Mouse (Mus musculus) thymus, postnatal 0 days (tissue): ENCODE data around the gene Kcnc2. TPM values are rescaled to one million over a fixed set of nuclear protein-coding genes. Genes with fewer than 3 reads are reported as not detected.

ENCODE experiments used
- DNase-seq: peaks from one replicate; pipeline ENCODE4 v3.0.0-alpha.2; 2015; ENCODE audit warnings: low spot score
- polyA plus RNA-seq: library from polyadenylated mRNA; unstranded; fragments of >200 nt; fragmentation: Nextera tagmentation; extraction: Ambion mirVana; gene quantifications from 2 replicates; pipeline ENCODE4 v1.2.1, GENCODE M21; 2015

Kcnc2 gene
- polyA plus RNA-seq, 1 experiment from 2014 or later: 0.08 TPM

DNA sequence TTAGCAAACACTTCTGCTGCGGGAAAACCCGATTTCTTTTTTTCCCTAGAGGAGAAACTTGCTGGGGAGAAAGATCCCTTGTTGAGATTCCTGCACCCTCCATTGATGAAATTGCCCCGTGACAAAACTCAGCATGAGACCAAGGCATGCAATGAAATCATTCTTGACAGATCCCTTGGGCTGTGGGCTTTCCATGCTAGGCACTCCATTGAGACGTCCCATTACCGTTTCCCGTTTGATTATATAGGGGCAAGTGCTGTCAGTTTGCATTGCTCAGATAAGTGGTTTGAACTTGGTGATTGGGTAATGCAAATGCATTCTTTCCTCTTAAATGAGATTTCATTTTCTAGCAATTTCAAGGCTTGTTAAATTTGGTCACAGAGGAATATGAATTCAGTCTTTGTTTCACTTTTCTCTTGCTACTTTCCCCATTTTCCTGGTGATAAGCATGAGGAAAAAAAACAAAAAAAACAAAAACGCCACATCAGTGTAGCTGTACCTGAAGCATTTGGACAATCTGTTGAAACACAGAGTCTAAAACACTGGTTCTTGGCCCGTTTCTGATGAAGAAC, 123.6 kb downstream of the Kcnc2 start:
- no peak for DNase-seq

DNA sequence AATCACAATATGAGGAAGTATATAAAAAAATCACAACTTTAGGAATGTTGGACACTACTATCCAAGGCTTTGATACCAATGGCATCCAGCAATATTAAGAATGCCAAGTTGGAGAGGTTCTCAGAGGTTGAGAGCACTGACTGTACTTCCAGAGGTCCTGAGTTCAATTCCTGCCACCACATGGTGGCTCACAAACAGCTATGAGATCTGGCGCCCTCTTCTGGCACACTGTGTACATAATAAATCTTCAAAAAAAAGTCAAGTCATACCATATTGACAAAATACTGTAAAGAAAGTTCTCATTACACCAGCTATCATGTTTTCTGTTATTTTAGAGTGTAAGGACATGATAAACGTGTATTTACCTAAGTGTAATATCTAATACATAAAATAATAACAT, 126.3 kb downstream of the Kcnc2 start:
- DNase-seq: no peak

DNA sequence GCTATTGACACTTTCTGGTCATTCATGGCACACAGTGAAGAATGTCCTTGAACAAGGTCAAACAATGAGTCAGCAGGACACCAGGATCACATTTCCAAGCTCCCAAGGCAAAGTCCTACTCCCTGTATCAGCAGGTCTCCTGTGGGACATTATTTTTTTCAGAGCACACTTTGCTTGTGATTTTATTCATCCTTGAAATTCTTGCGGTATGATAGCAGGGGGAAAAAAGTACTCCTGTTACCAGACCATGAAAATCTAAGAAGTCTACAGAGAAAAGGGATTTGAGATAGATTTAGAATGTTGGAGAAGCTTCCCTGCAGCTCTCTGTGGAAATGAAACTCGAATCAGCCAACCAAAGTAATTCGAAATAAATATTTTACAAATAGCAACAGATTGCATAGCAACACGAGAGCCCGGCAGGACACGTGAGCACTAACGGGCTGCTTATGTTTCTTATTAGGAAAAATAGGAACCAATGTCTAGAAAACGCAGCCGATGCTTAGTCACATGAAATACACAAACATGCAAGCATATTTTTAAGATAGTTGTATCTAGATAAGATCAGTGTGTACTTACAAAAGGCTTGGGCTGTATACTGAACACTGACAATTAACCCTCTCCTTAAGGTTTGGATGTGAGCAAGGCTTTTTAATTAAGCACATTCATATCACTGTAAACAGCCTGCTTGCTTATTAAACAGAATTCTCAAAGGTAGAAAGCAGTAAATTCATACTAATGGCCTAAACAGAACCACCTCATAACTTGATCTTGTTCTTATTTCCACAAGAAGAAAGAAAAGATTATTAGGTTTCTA, 129.9 kb downstream of the Kcnc2 start:
- DNase-seq: no peak

DNA sequence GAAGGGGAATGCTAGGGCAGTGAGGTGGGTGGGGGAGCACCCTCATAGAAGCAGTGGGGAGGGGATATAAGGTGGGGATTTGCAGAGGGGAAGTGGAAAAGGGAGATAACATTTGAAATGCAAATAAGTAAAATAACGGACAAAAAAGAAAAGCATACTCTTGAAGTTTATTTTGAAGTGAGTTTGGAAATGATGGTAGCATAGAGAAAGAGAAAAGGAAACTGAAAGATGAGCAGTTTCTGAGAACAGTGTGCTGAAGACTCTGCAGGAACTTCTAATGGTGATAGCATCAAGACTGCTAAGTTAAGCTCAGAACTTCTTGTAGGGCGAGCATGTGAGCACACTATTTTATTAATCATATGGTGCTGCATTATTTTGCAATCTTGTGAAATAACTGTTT, 138.6 kb downstream of the Kcnc2 start:
- no peak for DNase-seq

DNA sequence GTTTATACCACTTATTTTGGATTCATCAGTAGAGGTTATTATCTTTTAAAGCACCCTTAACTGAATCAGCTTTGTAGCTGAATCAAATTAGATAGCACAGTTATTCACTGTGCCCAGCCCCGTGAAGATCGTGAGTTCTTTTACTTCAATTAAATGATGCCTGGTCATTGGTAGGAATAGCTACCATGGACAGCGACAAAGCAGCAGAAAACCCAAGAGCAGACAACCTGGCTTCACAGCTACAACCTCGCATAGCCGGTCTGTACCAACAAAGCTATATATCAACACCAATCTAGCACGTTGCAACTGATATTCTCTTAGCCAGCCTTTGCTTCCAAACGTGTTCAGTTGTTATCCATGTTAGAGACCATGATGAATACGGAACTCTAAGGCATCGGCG, 152.4 kb downstream of the Kcnc2 start:
- DNase-seq: no peak

DNA sequence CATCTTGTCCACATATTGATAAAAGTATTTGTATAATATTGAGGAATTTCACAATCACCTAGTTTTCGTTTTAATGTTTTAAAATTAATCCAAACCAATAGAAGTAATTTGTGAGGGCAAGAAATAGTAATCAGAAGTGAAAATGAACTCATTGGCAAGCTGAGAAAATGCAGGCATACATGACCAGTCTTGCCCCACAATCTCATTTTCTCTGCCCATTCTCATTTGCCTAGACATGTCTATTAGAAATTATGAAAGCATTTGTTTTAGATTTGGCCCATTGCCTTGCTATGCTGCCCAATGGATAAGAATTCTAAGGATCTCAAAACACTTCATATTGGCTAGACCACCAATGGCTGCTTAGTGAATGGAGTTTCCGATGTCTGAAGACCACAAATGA, 166.0 kb downstream of the Kcnc2 start:
- no peak for DNase-seq

DNA sequence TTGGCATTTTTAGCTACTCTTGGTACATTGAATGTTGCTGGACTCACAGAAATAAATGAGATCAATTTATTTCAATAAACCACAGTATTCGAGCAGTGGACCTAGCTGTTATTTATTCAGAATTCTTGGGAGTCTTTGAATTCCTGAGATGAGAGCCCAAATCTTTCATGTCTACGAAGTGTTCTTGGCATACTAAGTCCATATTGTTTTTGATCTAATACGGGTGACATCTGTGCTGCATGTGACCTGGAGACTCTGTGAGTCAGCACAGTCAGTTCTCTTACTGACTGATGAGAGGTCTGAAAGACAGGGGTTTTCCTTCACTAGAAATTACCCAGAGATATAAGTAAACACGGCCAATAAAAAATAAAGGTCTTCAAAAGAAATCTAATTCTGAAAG, 173.7 kb downstream of the Kcnc2 start:
- DNase-seq: no peak

DNA sequence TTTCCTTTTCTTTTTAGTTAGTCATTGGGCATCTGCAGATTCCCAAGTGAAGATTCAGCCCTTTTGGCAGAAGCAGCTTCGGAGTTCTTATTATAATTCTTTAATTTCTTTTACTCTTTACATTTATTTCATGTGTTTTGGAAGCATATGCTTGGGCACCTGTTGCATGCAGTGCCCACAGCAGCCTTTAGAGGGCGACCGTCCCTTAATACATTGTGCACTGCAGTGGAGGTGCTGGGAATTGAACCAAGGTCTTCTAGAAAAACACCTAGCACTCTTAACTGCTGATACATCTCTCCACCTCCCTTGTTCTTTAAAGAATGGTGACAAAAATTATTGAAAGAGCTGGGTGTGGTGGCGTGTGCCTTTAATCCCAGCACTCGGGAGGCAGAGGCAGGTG, 180.0 kb downstream of the Kcnc2 start:
- DNase-seq: no peak

DNA sequence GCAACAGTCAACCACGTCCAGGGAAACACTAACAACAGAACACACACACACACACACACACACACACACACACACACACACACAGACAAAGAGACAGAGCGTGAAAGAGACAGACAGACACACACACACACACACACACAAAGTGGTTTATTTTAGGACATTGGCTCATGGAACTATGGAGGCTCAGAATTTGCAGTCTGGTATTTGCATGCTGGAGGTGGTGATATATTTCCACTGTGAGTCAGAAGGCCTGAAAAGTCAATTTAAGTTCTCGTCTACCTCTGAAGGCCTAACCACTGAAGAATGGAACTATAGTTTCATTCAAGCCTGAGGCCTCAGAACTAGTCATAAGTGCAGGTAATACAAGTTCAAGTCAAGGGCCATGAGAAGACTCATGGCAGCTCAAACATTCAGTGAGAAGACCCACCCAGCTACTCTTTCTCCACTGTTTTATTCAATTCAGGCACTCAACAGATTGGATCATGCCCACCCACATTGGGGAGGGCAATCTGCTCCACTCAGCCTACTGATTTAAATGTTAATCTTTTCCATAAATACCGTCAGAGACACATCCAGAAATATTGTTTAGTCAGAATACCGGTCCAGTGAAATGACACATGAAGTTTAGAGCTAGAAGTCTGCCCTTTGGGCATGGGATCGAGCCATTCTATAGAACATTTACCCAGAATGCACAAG, 197.9 kb downstream of the Kcnc2 start:
- DNase-seq: no peak

DNA sequence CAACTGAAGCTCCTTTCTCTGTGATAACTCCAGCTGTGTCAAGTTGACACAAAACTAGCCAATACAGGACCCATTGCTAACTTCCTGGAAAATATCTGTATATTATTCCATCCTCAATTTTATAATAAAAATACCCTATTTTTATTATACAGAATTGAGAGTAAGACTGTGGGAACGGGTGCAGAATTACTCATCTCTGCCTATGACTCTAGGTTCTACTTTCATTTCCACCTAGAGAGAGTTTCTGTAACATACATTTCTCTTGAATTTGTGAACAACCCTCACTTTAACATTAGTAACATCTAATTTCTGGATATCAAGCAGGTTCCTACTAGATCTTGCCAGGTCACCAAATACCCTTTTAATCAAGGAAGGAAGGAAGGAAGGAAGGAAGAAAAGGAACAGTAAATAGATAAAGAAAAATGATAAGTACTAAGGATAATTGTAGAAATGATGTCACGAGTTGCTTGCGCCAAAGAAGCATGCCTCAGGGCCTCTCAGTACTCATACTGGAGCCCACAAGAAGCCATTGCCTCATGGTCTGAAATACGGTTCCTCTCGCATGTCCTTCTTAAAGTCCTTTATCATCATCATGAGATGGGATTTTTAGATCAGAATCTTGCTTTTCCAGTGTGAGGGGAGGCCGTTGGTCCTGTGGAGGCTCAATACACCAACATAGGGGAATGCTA, 203.3 kb downstream of the Kcnc2 start:
- DNase-seq: no peak

DNA sequence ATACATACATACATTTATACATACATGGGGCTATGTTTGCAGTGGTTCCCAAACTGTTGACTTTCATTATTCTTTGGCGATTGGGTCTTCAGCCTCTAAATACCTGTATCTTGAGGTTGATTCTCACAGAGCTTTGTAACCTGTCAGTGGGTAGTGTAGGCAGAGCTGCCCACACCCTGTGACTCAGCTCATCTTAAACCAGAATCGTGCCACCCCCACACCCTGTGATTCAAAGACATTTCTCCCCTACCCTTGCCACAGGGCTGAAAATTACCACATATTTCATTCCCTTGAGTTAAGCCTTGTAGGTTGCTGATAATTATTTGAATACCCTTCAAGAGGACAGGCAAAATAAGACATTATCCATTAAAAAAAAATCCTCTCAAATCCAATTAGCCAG, 210.5 kb downstream of the Kcnc2 start:
- DNase-seq: no peak

DNA sequence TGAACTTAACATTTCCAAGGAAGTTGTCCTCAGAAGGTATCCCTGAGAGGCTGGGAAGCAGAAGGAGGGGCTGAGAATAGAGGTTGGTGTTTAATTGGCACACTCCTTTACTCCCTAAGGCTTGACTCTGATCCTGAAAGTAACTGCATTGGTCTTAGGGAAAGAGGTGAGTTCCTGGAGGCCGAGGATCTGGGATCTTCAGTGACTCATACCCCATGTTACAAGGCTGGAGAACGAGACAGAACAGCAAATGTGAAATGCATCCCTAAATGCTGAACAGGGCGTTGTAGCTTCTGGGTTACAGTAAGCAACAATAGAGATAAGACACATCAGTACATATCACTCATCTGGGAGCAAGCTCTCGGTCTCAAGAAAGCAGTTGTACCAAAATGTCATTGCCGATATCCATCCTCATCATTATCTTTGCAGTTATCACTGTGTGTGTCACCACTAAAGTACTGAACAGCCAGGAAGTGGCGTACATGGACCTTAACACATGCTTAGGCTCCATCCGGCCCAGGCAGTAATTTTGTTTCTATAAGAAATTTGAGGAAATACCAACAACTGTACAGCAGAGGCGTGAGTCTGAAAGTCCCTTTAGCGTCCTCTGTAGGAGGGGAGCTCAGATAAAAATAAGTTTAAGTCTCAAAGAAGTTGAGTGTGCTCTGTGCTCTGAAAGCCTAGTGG, 211.1 kb downstream of the Kcnc2 start:
- no peak for DNase-seq

DNA sequence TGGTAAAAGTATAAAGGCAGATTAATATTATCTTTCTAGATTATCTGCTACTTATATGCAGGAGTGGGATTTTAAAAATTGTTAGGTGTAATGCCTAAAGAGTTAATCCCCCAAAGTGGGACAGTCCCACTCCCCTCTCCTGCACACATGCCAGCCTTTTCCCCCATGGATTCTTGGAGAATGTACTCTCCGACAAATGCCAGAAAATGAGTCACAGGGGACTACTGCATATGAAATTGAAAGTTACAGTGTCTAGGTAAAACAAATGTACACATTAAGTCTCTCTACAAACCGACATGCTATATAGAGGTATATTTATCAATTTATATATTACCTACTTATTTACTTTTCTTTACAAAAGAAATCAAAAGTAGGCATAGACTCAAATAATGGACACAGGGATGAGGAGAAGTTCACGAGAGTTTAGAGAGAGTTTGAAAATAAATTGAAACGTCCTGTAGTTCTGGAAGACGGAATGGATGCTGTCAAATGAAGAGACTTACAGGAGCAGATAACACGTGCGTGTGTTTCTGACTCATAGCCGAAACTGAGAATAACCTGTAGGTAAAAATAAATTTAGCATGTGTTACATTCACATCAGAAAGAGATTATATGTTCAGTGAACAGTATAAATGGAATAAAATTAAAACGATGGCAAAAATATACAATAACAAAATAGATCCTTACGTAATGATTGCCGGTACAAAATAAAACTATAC, 213.6 kb downstream of the Kcnc2 start:
- no peak for DNase-seq

DNA sequence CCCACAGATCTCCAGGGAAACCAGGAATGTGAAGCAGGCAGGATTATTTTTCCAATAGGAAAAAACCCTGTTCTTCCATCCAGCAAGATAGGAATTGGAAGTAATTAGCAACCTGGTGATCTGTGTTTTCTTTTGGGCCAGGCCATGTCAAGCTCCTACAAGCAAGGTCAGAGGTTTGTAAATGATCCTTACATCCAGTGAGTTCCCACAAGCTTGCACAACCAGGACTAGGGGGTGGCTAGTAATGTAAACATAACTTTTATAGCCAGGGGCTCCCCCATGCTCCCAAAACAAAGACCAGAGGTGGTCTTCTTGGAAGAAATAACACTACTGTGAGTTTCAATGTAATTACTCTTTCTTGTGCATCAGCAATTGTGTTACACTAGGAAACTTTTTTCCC, 214.9 kb downstream of the Kcnc2 start:
- DNase-seq: no peak

DNA sequence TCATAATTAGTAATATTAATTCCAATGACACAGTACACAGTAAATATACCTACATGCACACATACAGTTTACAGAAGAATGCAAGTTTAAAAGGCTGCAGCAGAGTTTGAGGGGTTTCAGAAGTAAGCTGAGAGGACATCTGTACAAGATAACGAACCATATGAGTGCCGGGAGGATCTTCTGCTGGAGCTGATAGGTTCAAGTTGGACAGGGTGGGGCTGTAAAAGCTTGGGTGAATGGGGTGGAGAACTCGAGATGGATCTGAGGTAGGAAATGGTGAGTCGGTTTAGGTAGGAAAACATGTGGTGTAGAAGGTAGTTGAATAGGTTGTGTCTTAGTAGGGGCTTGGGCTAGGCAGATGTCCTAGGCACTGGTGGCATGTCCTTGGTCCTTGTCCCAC, 217.8 kb downstream of the Kcnc2 start:
- DNase-seq: no peak

Other genes starting within 250 kb of the Kcnc2 start
- gene Glipr1l1, start 210.9 kb upstream of the Kcnc2 start, polyA plus RNA-seq: not detected in 2 replicates
- gene Glipr1l2, start 187.8 kb upstream of the Kcnc2 start, polyA plus RNA-seq: not detected in 2 replicates
- not detected in 2 replicates for gene Glipr1l3, start 110.8 kb upstream of the Kcnc2 start, polyA plus RNA-seq
- not detected in 2 replicates for gene Caps2, start 107.5 kb upstream of the Kcnc2 start, polyA plus RNA-seq